Mouse (Mus musculus) ovary, postnatal 36 days (tissue): ENCODE data around the gene Rab11fip2.

Experiments
- DNase-seq: peaks from one replicate; pipeline ENCODE4 v3.0.0; 2022; ENCODE audit warnings: low spot score, mixed read lengths

Gene Rab11fip2

DNA sequence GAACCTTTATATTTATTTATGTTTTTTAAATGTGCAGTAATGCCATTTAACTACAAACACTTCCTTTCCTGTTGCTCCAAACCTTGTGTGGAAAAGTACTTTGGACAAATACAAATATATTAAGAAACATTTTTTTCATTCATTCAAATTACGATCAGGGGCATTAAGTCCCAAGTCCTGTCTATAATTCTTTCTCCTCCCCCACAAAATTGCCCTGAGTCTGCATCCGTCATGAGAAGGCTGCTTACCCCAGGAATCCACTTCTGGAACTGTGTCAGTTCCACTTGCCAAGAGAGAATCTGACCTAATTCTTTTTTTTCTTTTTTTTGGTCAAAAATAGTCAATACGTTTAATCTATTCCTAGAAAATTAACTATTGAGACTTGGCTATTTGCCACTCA lies 90.4 kb downstream of the Rab11fip2 start:
- DNase-seq = no peak
